Mouse (Mus musculus) right cerebral cortex, adult 2 months (tissue): ENCODE measurements around the gene Ctbs.
"Not testable (repeated sequence)": the region's sequence is repeated elsewhere in the genome, so short reads cannot be mapped to it uniquely, and the experiment has no call there.

Experiments used
- DNase-seq, 2 experiments: peaks; one replicate each; pipeline ENCODE4 v3.0.0; 2021 to 2022; ENCODE audit warnings: low spot score in 2 of 2

The Ctbs gene

DNA sequence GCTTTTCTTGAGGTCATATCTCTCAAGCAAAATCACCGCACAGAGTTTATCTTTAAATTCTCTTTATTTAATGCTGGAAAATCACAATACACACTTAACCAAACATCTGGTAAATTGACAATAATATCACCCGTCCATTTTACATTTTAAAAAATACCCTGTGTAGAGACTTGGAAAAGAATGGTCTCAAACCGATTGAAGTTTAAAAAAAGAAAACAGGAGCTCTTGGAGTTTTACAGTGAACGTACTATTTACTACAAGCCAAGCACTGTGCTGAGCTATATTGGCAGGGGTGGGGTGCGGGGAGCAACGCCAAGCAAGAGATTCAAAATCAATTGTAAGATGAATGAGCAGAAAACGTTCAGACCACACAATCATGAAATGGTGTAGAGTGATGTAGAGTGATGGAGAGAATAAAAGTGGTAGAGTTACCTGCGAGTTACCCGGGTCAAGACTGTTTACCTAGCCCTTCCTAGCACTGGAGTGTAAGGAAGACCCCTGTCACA is at the start of gene Ctbs:
Gene Ctbs, plus strand, starts transcription at position 51 of the 506 bp plus-strand sequence.
- DNase-seq = no peak

DNA sequence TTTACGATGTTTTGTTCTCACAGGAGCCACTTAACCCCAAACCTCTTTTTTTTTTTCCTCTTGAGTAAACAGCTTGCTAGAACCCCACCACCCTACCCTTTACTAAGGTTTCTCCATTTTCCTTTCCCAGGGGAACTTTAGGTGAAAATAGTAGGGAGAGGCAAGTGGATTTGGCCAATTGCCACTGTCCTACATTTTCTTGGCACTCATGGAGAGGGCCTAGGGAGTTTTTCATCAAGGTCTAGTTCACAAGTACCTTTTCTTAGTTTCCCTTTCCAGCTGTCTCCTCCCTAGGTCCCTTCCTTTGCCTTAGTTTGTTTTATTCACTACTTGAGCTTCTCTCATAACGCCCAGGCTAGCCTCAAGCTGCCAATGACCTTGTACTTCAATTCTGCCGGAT is 45.8 kb upstream of the Ctbs start:
- no peak for DNase-seq

DNA sequence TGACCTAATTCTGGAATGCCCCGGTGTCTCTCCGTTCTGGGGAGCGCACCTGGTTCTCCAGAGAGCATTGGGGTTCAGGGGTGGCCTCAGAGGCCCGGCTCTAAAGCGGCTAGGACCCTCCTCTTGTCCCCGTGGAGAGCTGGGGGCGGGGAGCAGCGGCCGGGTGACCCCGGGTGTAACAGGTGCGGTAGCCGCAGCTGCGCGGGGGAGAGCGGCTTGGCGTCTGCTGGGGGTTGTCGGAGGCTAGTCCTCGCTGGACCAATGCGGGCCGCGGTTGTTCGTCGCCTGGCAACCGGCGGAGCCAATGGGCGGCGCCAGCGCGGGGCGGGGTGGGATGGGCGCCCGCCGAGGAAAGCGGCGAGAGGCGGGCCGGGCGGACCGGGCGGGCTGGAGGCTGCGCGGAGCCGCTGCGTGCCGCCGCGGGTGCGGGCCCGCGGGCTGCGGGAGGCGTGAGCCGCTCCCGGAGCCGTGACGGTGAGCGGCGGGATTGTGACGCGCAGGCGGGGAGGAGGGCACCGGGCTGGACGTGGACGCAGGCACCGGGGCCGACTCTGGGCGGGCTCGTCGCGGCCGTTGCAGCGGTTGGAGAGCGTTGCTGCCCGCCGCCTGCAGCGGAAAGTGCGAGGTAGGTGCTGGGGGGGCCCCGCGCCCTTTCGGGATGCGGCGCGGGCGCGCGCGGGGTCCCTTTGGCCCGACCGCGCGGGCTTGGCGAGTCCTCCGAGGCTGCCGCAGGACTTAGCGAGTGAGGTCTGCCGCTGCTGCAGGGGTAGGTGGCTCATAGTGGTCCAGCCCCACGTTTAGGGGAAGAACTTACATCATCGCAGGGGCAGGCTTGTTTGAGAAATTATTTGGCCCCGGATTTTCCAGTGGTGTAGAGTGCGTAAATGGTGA is 45.0 kb upstream of the Ctbs start, which contains the start of gene Ssx2ip:
Gene Ssx2ip, plus strand, starts transcription at position 332 of the 891 bp plus-strand sequence.
- peak; percentile 97 to 99 for DNase-seq

DNA sequence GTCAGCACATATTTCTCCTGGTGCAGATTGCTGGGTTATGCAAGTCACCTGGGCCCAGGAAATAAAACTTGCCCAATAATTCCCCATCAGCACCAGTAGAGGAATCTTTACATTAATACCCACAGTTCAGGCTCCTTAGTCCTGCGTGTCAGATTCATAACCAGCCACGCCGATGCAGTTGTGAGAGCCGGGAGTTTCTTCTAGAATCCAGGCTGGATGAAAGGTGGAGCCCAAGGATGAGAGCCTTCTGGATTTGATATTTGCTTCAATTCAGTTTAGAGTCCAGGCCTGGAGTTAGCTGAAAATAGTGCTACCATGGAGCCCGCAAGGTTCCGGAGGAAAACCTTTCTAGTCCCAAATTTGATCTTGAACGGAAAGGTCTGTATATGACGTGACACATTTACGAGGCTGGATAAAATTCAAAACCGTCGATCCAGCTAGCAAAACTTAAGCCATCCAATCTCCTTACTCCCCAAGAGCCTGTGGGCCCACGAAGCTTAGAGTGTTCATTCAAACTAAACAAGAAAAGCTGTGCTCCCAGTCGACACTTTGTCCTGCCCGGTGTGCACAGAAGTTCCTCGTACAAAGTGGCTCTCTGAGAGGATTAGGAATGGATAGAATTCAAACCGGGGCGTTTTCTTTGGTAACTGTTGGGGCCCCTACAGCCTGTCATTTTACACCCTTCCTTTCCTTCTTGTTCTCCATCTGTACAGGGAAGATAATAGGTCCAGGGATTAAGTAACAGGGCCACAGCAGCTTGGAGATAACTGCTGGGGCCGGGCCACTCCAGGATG is 44.2 kb upstream of the Ctbs start:
- no peak for DNase-seq

GRCm38 (mm10) chr3:146406007-146406341 is 43.6 kb upstream of the Ctbs start:
- no peak for DNase-seq

DNA sequence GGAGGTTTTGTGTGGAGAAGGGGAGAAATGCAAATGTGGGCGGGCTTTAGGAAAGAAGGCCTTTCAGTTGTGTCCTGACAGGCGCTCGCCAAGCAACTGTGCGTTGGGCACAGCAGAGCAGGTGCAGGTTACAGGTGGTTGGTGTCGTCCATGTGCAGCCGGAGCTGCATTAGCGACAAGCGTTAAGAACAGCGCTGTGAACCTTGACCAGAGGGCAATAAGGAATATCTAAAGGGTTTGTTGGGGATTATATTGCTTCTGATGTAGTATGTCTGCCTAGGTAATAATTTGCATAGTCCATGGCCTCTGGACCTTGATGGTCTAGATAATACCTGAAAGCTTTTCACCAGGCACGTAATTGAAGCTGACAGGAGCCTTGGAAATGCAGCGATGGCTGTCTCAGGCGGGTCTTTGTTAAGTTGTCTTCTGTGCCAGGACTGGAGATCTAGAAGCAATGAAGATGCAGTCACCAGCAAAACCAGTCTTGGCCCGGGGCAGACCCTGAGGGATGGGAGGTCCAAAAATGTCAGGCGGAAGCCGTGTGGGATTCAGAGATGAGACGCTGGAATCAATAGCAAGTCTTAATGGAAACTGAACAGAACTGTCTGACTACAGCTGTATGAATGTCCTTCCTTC is 42.4 kb upstream of the Ctbs start:
- no peak for DNase-seq

DNA sequence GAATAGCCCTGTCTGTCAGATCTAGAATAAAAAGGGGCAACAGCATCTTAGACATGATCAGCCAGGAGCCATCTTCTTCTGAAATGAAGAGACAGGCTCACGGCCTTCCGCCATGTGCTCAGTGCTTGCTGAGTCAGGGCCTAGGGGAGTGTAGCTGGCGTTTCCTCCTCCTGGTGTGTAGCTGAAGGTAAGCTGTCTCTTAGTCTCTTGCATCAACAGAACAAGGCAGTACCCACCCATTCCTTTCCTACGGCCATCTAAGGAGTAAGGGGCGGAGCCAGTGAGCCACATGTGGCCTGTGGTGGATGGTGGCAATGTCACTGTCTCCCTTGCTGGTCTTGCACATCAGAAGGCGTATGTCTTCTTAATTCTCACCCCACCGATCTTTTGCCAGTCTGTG is 39.5 kb upstream of the Ctbs start:
- DNase-seq = no peak

DNA sequence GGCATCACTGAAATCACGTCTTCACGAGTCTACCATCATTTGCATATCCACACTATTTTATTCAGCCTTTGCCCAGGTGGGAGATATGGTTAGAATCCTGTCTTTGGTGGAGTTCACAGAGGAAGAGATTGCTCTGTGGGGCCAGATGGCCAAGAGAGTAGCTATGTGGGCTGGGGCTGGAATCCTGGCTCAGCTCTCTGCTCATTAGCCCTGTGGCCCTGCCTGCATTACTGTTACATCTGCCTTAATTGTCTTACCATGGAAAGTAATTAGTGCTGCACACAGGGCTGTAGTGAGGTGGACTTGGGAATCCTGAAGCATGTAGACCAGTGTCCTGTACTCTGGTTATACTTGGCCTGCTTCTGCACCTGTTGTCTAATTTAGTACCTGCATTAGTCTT is 37.6 kb upstream of the Ctbs start:
- no peak for DNase-seq

- DNase-seq = no peak
Observed at GRCm38 (mm10) chr3:146412480-146412879, 37.1 kb upstream of the Ctbs start.

DNA sequence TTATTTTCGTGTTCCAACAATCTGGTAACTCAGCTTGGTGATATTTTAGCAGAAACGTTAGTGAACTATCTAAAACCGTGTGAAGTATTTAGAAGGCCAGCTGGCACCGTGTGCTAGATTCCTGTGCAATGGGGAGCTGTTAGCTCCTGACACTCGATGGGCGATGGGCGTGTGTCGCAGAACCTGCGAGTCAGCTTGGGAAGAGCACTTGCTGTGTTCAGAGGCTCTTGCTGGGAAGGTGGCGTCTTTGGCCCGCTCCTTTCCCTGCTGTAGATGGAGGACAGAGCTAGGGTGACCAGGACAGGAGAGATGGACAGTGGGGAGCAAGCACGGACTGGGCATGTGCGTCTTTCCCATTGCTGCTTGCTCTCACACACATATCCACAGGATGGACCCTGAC is 36.6 kb upstream of the Ctbs start:
- DNase-seq = peak; percentile 36 to 49

GRCm38 (mm10) chr3:146413992-146414391 is 35.6 kb upstream of the Ctbs start:
- no peak for DNase-seq

DNA sequence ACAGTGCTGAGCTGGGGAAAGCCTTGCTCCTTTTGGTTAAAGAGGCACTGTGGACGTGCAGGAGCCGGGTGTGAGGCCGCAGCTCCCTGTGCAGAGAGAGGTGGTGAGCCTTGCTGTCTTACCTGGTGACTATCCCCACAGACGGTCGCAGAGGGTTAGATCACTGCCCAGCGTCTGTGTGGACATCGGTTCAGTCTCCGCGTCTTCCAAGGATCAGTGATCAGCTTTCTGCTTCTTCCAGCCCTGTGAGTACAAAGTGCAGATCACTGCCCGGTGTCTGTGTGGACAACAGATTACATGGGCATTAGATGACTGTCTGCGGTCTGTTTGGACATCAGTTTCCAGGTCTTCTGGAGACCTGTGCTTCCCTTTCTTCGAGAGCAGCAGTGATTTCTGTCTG is 35.0 kb upstream of the Ctbs start:
- no peak for DNase-seq

GRCm38 (mm10) chr3:146417873-146418272 is 31.7 kb upstream of the Ctbs start:
- DNase-seq = no peak

- DNase-seq = no peak
Observed at GRCm38 (mm10) chr3:146418901-146419300, 30.7 kb upstream of the Ctbs start.

- no peak for DNase-seq
Observed at GRCm38 (mm10) chr3:146419534-146419933, 30.1 kb upstream of the Ctbs start.

DNA sequence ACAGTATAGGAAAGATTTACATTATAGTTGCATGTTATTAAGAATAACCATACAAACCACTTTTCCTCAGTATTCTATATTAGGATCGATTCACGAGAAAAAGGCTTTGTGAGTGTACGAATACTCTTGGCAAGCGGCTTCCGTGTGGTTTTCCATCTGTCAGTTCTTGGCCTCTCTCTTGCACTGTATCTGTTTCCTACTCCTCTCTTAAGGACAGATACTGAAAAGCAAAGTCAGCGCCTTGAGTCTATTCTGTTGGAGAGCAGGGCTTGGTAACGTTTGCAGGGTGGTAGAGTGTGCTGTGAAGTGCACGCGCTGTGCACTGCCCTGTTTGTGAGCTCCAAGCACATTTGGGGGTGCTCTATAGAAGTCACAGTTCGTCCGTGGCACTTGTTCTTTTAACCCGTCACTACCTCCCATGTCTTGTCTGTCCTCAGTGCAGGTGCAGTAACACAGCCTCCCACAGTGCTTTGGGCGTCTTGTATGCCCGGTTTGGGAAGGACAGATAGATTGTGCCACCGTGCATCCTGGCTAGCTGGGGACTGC is 29.5 kb upstream of the Ctbs start:
- DNase-seq = no peak

- DNase-seq = no peak
Observed at GRCm38 (mm10) chr3:146421787-146422186, 27.8 kb upstream of the Ctbs start.

GRCm38 (mm10) chr3:146423710-146424109 is 25.9 kb upstream of the Ctbs start:
- DNase-seq = no peak

DNA sequence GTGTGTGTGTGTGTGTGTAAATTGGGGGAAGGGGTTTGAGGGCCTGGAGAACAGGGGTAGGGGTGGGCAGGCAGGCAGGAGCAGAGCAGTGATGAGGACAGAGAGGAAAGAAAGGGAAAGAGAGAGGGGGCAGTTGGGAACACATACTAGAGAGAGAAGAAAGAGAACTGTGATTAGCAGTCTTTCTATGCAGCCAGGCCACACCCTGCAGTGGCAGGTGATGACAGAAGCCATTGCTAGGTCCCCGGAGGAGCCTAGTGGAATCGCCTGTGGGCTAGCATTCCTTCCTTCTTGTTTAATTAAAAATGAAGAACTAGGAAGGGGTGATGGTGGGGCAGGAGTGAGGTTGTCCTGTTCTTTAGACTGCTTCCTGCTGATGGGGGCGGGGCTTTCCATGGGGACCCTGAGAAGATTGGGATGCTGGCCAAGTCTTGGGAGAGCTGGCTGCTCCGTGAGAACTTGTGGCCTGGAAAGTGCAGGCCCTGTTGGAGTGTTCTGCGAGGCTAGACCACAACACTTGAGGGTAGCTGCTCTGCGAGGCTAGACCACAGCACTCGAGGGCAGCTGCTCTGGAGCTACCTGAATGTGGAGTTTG is 25.2 kb upstream of the Ctbs start:
- DNase-seq = no peak

DNA sequence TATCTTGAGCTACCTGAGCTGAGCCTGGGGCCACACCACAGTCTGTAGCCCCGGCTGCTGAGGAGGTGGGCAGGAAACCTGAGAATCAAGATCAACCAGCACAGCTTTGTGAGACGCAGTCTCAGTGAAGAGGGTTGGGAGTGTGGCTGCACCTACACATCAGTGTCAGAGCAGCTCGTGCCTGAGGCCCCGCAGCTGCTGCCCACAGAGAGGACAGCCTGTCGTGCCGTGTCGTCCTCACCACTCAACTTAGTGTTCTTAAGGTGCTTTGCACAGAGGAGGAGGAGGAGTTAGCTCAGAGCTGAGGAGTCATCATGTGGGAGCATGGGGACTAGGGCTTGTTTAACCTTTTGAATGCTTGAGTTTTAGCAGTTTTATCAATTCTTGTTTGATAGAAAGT is 23.7 kb upstream of the Ctbs start:
- DNase-seq = no peak

GRCm38 (mm10) chr3:146426489-146426888 is 23.1 kb upstream of the Ctbs start:
- no peak for DNase-seq

GRCm38 (mm10) chr3:146433063-146433462 is 16.5 kb upstream of the Ctbs start:
- DNase-seq = not testable (repeated sequence)
